Mouse (Mus musculus) cortical plate, adult 2 months (tissue): ENCODE measurements at regions not wholly inside any gene's neighbourhood (a gene's known extent, or its start where the extent isn't known, plus 50 kb on each side); places are given as distances from the start of the nearest gene placed in this dataset.
A peak's percentile ranks its signal among the peaks of the same experiment; 100 is the strongest.
"Not testable (repeated sequence)": the region's sequence is repeated elsewhere in the genome, so short reads cannot be mapped to it uniquely, and the experiment has no call there.

ENCODE experiments used
- H3K27ac ChIP-seq: fragments of 200-500 bp; 2 replicates; pipeline ENCODE4 v1.5.1; 2012; ENCODE audit warnings: low read length, control low read depth, inconsistent platforms; ENCODE audit not compliant: insufficient read depth
- H3K4me1 ChIP-seq: fragments of 200-500 bp; 2 replicates; pipeline ENCODE4 v1.6.1; 2011; ENCODE audit warnings: low read length; ENCODE audit not compliant: control insufficient read depth, insufficient read depth
- H3K4me3 ChIP-seq: fragments of 200-500 bp; 2 replicates; pipeline ENCODE4 v1.5.1; 2011; ENCODE audit warnings: mild to moderate bottlenecking, low read length, control low read depth; ENCODE audit not compliant: insufficient read depth
- CTCF ChIP-seq: fragments of 200-500 bp; IDR thresholded peaks from 2 replicates; pipeline ENCODE4 v1.5.1; 2011; ENCODE audit warnings: mild to moderate bottlenecking, control low read depth, low read length; ENCODE audit not compliant: insufficient read depth; ENCODE audit errors: extremely low read depth
- POLR2A ChIP-seq: fragments of 200-500 bp; IDR thresholded peaks from 2 replicates; pipeline ENCODE4 v1.6.1; 2011; ENCODE audit warnings: mild to moderate bottlenecking, low read length, control low read depth; ENCODE audit not compliant: insufficient read depth; ENCODE audit errors: extremely low read depth

DNA sequence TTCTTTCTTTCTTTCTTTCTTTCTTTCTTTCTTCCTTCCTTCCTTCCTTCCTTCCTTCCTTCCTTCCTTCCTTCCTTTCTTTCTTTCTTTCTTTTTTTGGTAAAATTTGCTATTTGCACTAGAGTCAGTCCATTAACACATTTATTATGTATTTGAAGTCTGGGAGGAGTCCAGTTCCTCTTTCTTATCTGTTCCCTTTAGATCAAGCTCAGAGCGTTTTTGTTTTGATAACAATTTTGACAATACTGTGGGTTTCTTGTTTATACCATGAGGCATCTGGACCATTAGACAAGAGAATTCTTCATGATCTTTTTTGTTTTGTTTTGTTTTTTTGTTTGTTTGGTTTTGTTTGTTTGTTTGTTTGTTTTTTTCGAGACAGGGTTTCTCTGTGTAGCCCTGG, 52.3 kb upstream of the Cttnbp2 start:
- H3K4me1 ChIP-seq, H3K27ac ChIP-seq, H3K4me3 ChIP-seq: not testable (repeated sequence)

DNA sequence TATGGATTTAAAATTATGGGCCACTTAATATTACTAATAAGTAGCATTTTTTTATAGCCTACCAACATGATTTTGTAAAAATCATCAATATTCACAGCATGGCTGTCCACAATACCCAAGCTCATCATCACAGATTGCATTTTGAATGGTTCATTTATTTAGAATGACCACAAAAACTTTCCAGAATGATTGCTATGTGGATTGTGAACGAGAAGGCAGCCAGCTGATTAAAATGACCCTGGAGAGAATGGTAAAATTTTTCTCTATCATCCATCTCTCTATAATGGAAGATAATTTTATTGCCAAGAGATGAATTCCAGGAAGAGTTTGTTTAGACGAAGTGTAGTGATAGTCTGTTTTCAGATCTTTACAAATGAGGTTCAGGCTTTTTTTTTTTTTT, 54.6 kb upstream of the Cttnbp2 start:
- Histone ChIP-seq H3K4me1 (no peaks in the 10 kb centered on the region), H3K27ac (no peak overlapping the region), H3K4me3 (no peak overlapping the region)
- no peak for TF ChIP-seq CTCF
- no peak for TF ChIP-seq POLR2A

DNA sequence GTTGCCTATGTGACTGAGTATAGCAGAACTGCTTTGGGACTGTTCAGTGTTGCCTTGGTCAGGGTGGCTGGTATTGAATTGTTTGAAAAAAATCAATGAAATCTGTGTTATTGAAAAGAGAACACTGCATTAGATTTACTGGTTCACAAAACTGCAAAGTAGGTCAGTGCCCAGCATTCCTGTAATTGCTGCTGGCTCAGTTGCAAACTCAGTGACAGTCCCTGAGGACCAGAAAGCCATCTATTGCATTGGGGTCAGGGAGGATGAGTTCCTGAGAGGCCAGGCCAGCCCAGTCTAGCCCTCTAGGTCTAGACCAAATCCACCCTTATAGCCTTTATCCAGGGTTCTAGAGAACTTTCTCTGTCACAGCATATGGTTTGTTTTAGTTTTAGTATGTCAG, 63.9 kb upstream of the Cttnbp2 start:
- no peaks in the 10 kb centered on the region for H3K4me1 ChIP-seq
- TF ChIP-seq POLR2A: no peak
- no peak for TF ChIP-seq CTCF
- H3K4me3 ChIP-seq: no peak overlapping the region
- H3K27ac ChIP-seq: no peak overlapping the region

DNA sequence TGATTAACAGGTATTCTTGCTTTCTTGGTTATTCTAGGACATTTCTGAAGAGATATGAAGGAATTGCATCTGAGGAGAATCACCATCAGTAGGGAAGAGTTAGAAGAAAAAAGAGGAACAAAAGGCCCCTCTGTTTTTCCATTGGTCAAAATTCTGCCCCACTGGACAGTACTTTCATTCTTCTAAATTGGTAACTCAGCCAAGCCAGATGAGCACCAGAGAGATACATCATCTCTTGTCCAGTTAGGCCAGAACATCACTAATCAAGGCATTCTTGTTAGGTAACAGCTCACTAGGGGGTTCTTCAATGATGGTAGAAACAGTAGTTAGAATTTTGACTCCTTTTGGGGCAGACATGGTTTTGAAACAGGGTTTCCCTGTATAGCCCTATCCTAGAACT, 74.8 kb upstream of the Cttnbp2 start:
- H3K4me3 ChIP-seq: no peak overlapping the region
- no peak for TF ChIP-seq CTCF
- TF ChIP-seq POLR2A: no peak
- H3K4me1 ChIP-seq: no peaks in the 10 kb centered on the region
- no peak overlapping the region for H3K27ac ChIP-seq

- TF ChIP-seq POLR2A (no peak), CTCF (no peak)
- no peak overlapping the region for H3K27ac ChIP-seq
- no peaks in the 10 kb centered on the region for H3K4me1 ChIP-seq
- H3K4me3 ChIP-seq: no peak overlapping the region
Measured at GRCm38 (mm10) chr6:18596680-18597079, 82.0 kb upstream of the Cttnbp2 start.

DNA sequence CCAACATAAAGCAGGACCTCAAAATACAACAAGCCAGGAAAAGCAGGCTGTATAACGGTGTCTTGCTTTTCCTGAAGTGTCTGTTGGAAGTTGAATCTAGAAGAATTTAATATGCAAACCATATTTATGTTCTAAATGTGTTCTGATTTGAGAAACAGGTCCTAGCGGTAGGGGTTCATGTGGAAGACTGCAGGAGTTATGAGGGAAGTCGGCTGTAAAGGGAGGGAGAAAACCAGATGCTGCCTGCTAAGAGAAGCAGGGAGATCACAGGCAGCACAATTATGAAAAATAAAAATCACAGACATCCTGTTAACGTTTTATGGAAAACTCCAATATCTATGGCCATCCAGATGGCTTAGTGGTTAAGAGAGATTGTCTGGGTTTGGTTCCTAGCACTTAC, 85.0 kb upstream of the Cttnbp2 start:
- TF ChIP-seq POLR2A (no peak), CTCF (no peak)
- Histone ChIP-seq H3K4me3 (no peak overlapping the region), H3K27ac (no peak overlapping the region), H3K4me1 (no peaks in the 10 kb centered on the region)

DNA sequence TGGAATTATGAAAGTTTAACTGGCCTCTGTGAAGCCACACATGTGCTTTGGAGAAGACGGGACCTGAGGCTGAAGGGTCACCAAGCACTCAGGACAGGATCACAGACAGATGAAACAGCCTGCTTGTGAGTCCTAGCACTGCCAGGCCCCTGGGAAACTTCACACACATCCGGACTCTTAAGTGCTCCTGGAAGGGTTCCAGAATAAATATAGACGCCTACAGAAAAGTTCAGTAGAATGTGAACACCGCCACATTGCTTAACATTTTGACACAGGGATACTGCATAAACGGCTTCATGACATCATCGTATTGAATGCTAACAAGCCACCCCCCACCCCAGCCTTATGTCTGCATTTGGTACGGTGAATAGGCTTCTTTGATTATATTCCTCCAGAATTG, 87.3 kb upstream of the Cttnbp2 start:
- Histone ChIP-seq H3K4me1 (no peaks in the 10 kb centered on the region), H3K27ac (no peak overlapping the region), H3K4me3 (no peak overlapping the region)
- TF ChIP-seq POLR2A (no peak), CTCF (no peak)

DNA sequence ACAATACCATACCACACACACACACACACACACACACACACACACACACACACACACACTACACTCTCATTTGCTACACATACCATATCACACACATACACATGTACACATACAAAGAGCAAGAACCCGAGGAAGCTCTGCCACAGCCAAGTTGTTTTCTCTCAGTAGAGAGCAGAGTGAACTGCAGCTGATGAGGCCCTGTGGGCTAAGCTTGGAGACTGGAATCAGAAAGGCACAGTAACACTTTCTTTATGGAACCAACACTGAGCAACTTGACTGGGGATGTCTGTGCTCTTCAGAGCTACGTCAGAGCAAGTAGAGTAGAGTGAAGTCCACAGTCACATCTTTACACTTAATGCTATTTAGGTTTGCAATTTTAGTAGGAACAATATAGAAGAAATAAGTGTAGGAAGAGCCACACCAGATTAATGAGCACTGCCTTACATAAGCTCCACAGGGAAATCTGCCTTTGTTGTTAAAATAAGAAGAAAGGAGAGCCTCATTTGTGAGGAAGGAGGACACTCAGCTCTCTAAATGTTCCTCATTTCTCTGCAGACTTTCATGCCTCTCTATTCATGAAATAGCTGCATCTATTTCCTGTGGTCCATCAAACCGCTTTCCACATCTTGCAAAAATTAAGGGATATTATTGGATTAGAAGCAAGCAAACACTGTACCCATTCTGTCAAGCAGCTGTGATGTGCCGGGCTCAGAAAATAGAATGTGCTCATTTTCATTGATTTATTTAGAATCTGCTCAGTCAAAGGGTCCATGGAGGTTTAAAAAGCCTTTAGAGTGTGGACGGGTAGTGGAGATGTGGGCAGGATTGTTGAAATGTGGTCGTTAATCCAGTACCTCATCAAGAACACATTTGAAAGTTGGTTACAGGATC, 107.0 kb upstream of the Cttnbp2 start:
- Histone ChIP-seq H3K4me3 (no peak overlapping the region), H3K27ac (no peak overlapping the region; the same call in 1 of the 2 replicates), H3K4me1 (peaks cover 3% of the 10 kb centered on the region; the same call in 1 of the 2 replicates)
- TF ChIP-seq CTCF (no peak), POLR2A (no peak)

GRCm38 (mm10) chr6:18628591-18628990, 113.9 kb upstream of the Cttnbp2 start:
- Histone ChIP-seq H3K27ac (no peak overlapping the region), H3K4me1 (no peaks in the 10 kb centered on the region), H3K4me3 (no peak overlapping the region)
- TF ChIP-seq CTCF (no peak), POLR2A (no peak)

GRCm38 (mm10) chr6:18633540-18634200, 119.0 kb upstream of the Cttnbp2 start:
- Histone ChIP-seq H3K4me3 (no peak overlapping the region), H3K27ac (peak overlapping the region; percentile 89), H3K4me1 (no peaks in the 10 kb centered on the region)
- TF ChIP-seq CTCF (no peak), POLR2A (no peak)
